Comparison of ENCODE assay signal across 9 mouse cellular contexts in the genomic region with DNA sequence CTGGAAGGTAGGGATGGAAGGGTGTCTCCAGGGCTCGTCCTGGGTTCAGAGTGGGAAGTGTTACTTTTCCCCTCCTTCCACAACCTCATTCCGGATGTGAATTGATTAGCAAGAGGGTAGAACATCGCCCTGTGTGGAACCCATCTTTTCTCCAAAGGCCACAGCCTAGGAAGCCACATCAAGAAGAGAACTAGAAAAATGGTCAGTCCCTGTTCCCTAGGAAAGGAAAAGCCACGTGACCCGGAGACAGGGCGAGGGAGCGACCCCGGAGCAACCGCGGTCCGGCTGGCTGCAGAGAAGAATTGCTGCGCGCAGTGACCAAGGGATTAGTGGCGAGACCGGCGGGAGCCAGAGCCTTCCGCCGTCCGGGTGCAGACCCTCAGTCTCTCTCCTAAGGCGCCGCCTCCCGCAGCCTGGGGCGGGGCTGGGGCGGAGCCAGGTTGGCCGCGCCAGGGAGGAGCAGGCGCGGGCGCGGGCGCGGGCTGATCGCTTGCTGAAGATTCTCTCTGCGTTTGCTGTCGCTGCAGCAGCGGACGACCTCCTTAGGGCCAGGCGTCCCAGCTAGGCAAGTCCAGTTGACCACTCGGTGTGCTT. TPM values are rescaled to one million over a fixed set of nuclear protein-coding genes. Genes with fewer than 3 reads are reported as not detected.
DNase-seq lines count a peak whose midpoint lies in the region; ATAC-seq and TF ChIP-seq lines count a peak whose summit lies in the region.
"Had no signal": no experiment of that assay in that cellular context is flagged by ENCODE, and none has a peak within 500 bp of the region (broad histone marks: within the 10 kb centered on the region; RNA-seq: fewer than 3 reads in every experiment).

Gene Tmem47 (plus strand): TSS at position 489 of the 594 bp plus-strand sequence.

- TF ChIP-seq POLR2A in ES-Bruce4 (IDR thresholded peaks at IDR 0.05; ENCODE audit: insufficient read depth, low read length) = peak; percentile 21

- DNase-seq in forebrain, embryonic 14.5 days (ENCODE audit: low spot score) = peak; percentile 81
- peak; percentile 42 to 70 for DNase-seq in kidney, postnatal 25 days
- peak; percentile 67 for DNase-seq in yolk sac, embryonic 10.5 days (ENCODE audit: low spot score)

- H3K4me2 ChIP-seq in forebrain, embryonic 14.5 days (ENCODE audit: low read length) = peak within 1 kb of the TSS; percentile 53
- H3K4me2 ChIP-seq in heart, embryonic 16.5 days (ENCODE audit: low read depth, low read length) = peak within 1 kb of the TSS; percentile 69
- peak within 1 kb of the TSS; percentile 61 for H3K4me2 ChIP-seq in liver, embryonic 15.5 days
- H3K4me2 ChIP-seq in neural tube, embryonic 15.5 days = peak within 1 kb of the TSS; percentile 57

- peak within 1 kb of the TSS; percentile 48 for H3K9ac ChIP-seq in ES-Bruce4 (ENCODE audit: low read depth, poor library complexity, severe bottlenecking)
- peak within 1 kb of the TSS; percentile 71 for H3K9ac ChIP-seq in forebrain, embryonic 14.5 days (ENCODE audit: low read length)
- peak within 1 kb of the TSS; percentile 76 for H3K9ac ChIP-seq in heart, embryonic 16.5 days (ENCODE audit: low read length)
- no peak within 1 kb of the TSS for H3K9ac ChIP-seq in liver, embryonic 15.5 days
- peak within 1 kb of the TSS; percentile 61 for H3K9ac ChIP-seq in neural tube, embryonic 15.5 days (replicated peaks)

- H3K27me3 ChIP-seq in ES-Bruce4 (ENCODE audit: control insufficient read depth, insufficient read depth, low read length, poor library complexity, severe bottlenecking) = no peaks in the 10 kb centered on the region
- no peaks in the 10 kb centered on the region for H3K27me3 ChIP-seq in forebrain, embryonic 14.5 days (replicated peaks; ENCODE audit: control insufficient read depth, insufficient read depth, low read length)
- H3K27me3 ChIP-seq in heart, embryonic 16.5 days (ENCODE audit: control insufficient read depth, insufficient read depth, low read length) = peaks cover 2% of the 10 kb centered on the region; the same call in 1 of the 2 replicates
- H3K27me3 ChIP-seq in liver, embryonic 15.5 days = peaks cover 14% of the 10 kb centered on the region
- H3K27me3 ChIP-seq in neural tube, embryonic 15.5 days (replicated peaks) = no peaks in the 10 kb centered on the region

- peak within 1 kb of the TSS; percentile 85 for H3K4me3 ChIP-seq in ES-Bruce4 (ENCODE audit: low read depth, low read length)
- H3K4me3 ChIP-seq in forebrain, embryonic 14.5 days (ENCODE audit: low read depth, low read length) = peak within 1 kb of the TSS; percentile 55
- H3K4me3 ChIP-seq in heart, embryonic 16.5 days (ENCODE audit: low read length) = peak within 1 kb of the TSS; percentile 67
- peak within 1 kb of the TSS; percentile 41 for H3K4me3 ChIP-seq in liver, embryonic 15.5 days (replicated peaks)
- H3K4me3 ChIP-seq in neural tube, embryonic 15.5 days (replicated peaks) = peak within 1 kb of the TSS; percentile 59

- ATAC-seq in cerebellum, adult (ENCODE audit: insufficient number of reproducible peaks, low FRiP score, low TSS enrichment) = peak; percentile 91
- ATAC-seq in forebrain, embryonic 14.5 days = peak; percentile 92
- peak; percentile 95 for ATAC-seq in heart, embryonic 16.5 days (replicated peaks; ENCODE audit: extremely low read depth, insufficient read depth, low FRiP score)
- ATAC-seq in liver, embryonic 15.5 days (ENCODE audit: insufficient read depth) = peak; percentile 44; the same call in 1 of the 2 replicates
- ATAC-seq in neural tube, embryonic 15.5 days (ENCODE audit: low FRiP score) = peak; percentile 96
- ATAC-seq: Patski had no signal

- 11% methylated on average over 26 of the region's 39 CpGs for whole genome bisulfite sequencing in forebrain, embryonic 14.5 days
- 4% methylated on average over 30 of the region's 39 CpGs for WGBS in heart, embryonic 16.5 days
- WGBS in liver, embryonic 15.5 days (ENCODE audit: insufficient replicate concordance) = 5% methylated on average over 39 of the region's 39 CpGs
- 8% methylated on average over 39 of the region's 39 CpGs for WGBS in neural tube, embryonic 15.5 days

- no peaks in the 10 kb centered on the region for H3K36me3 ChIP-seq in ES-Bruce4 (ENCODE audit: control insufficient read depth, insufficient read depth, low read length, poor library complexity, severe bottlenecking)
- no peaks in the 10 kb centered on the region for H3K36me3 ChIP-seq in forebrain, embryonic 14.5 days (ENCODE audit: control insufficient read depth, insufficient read depth, low read length)
- H3K36me3 ChIP-seq in heart, embryonic 16.5 days (ENCODE audit: control insufficient read depth, insufficient read depth) = no peaks in the 10 kb centered on the region
- no peaks in the 10 kb centered on the region for H3K36me3 ChIP-seq in liver, embryonic 15.5 days (replicated peaks)
- no peaks in the 10 kb centered on the region for H3K36me3 ChIP-seq in neural tube, embryonic 15.5 days

- no peaks in the 10 kb centered on the region for H3K4me1 ChIP-seq in ES-Bruce4 (ENCODE audit: control insufficient read depth, insufficient read depth, low read length)
- H3K4me1 ChIP-seq in forebrain, embryonic 14.5 days (ENCODE audit: control insufficient read depth, insufficient read depth, low read length) = no peaks in the 10 kb centered on the region
- H3K4me1 ChIP-seq in heart, embryonic 16.5 days (ENCODE audit: control insufficient read depth, insufficient read depth, low read length) = no peaks in the 10 kb centered on the region
- no peaks in the 10 kb centered on the region for H3K4me1 ChIP-seq in liver, embryonic 15.5 days (replicated peaks)
- H3K4me1 ChIP-seq in neural tube, embryonic 15.5 days = no peaks in the 10 kb centered on the region

- peak within 1 kb of the TSS; percentile 51; the same call in 1 of the 2 replicates for H3K27ac ChIP-seq in ES-Bruce4 (ENCODE audit: insufficient read depth, low read length)
- H3K27ac ChIP-seq in forebrain, embryonic 14.5 days (ENCODE audit: low read depth, low read length) = peak within 1 kb of the TSS; percentile 71
- H3K27ac ChIP-seq in heart, embryonic 16.5 days (ENCODE audit: low read length) = peak within 1 kb of the TSS; percentile 90
- no peak within 1 kb of the TSS for H3K27ac ChIP-seq in liver, embryonic 15.5 days (replicated peaks)
- peak within 1 kb of the TSS; percentile 83 for H3K27ac ChIP-seq in neural tube, embryonic 15.5 days (replicated peaks)

- no peak for TF ChIP-seq EP300 in ES-Bruce4 (IDR thresholded peaks at IDR 0.05; ENCODE audit: insufficient read depth, low read depth, low read length)

- TF ChIP-seq CTCF in ES-Bruce4 (IDR thresholded peaks at IDR 0.05; ENCODE audit: low read depth, low read length) = no peak

- no peaks in the 10 kb centered on the region for H3K9me3 ChIP-seq in ES-Bruce4 (replicated peaks; ENCODE audit: control insufficient read depth, insufficient read depth, low read length, poor library complexity, severe bottlenecking)
- no peaks in the 10 kb centered on the region for H3K9me3 ChIP-seq in forebrain, embryonic 14.5 days (replicated peaks; ENCODE audit: control insufficient read depth, low read length)
- H3K9me3 ChIP-seq in heart, embryonic 16.5 days (replicated peaks; ENCODE audit: control insufficient read depth, low read length) = no peaks in the 10 kb centered on the region
- no peaks in the 10 kb centered on the region for H3K9me3 ChIP-seq in liver, embryonic 15.5 days (replicated peaks)
- no peaks in the 10 kb centered on the region for H3K9me3 ChIP-seq in neural tube, embryonic 15.5 days (replicated peaks)

RNA-seq across cellular contexts. Expression of gene Tmem47, which starts in this region (rescaled TPM):
- polyA plus RNA-seq in ES-Bruce4 (2011; ENCODE audit: insufficient read depth, insufficient read length, low read depth, missing spikeins) = 38.9 and 39.7 TPM in 2 replicates
- 17.4 and 20.2 TPM in 2 replicates for polyA plus RNA-seq in forebrain, embryonic 14.5 days (2014; fragmentation: Nextera tagmentation; extraction: Ambion mirVana)
- 20.1 and 25.1 TPM in 2 replicates for polyA plus RNA-seq in heart, embryonic 16.5 days (2015; fragmentation: Nextera tagmentation; extraction: Ambion mirVana)
- polyA plus RNA-seq in liver, embryonic 15.5 days (2015; fragmentation: Nextera tagmentation; extraction: Ambion mirVana) = 1.2 and 1.4 TPM in 2 replicates
- 15.4 and 17.4 TPM in 2 replicates for polyA plus RNA-seq in neural tube, embryonic 15.5 days (2015; fragmentation: Nextera tagmentation; extraction: Ambion mirVana)

Comparison
In these comparisons a context has a peak if more than half of its experiments do, and no peak if none do; other contexts are left out.
1. ATAC-seq: peak in every context shown above with its lines; median percentile 96 in neural tube, embryonic 15.5 days; 95 in heart, embryonic 16.5 days; 92 in forebrain, embryonic 14.5 days; 91 in cerebellum, adult; 44 in liver, embryonic 15.5 days.